Comparison of ENCODE assay signal across 7 mouse cellular contexts in genomic region chrX:60178025-60178743, GRCm38 (mm10). TPM values are rescaled to one million over a fixed set of nuclear protein-coding genes. Genes with fewer than 3 reads are reported as not detected.
DNase-seq lines count a peak whose midpoint lies in the region; ATAC-seq and TF ChIP-seq lines count a peak whose summit lies in the region.

No protein-coding gene starts in this region.

- H3K4me1 ChIP-seq in embryonic facial prominence, embryonic 12.5 days, result no peaks in the 10 kb centered on the region
- H3K4me1 ChIP-seq in hindbrain, embryonic 16.5 days (ENCODE audit: control insufficient read depth, insufficient read depth, low read depth, low read length), result no peaks in the 10 kb centered on the region; the same call in 1 of the 2 replicates
- no peaks in the 10 kb centered on the region for H3K4me1 ChIP-seq in midbrain, postnatal 0 days (ENCODE audit: insufficient read depth, low read length)

- no peaks in the 10 kb centered on the region for H3K36me3 ChIP-seq in embryonic facial prominence, embryonic 12.5 days
- no peaks in the 10 kb centered on the region for H3K36me3 ChIP-seq in hindbrain, embryonic 16.5 days (ENCODE audit: control insufficient read depth, insufficient read depth, low read length)
- no peaks in the 10 kb centered on the region for H3K36me3 ChIP-seq in midbrain, postnatal 0 days (ENCODE audit: insufficient read depth, low read length)

- H3K4me2 ChIP-seq in embryonic facial prominence, embryonic 12.5 days (replicated peaks), result peak overlapping the region; percentile 65
- peak overlapping the region; percentile 80 for H3K4me2 ChIP-seq in hindbrain, embryonic 16.5 days (ENCODE audit: low read length)
- peak overlapping the region; percentile 78 for H3K4me2 ChIP-seq in midbrain, postnatal 0 days (ENCODE audit: low read depth, low read length, poor library complexity, severe bottlenecking)

- intact Hi-C loops in left cerebral cortex, adult 2 months (cut with DNase I), result no loop called here
- intact Hi-C loops in left cerebral cortex, postnatal 10 days (cut with DNase I), result no loop called here

- DNase-seq in left cerebral cortex, adult 2 months (ENCODE audit: extremely low spot score in 1 of 2, low spot score in 2 of 2), result no peak
- no peak for DNase-seq in left cerebral cortex, adult 8-10 months (ENCODE audit: low spot score in 2 of 2)
- peak; percentile 0 for DNase-seq in midbrain, postnatal 0 days (ENCODE audit: low spot score)
- DNase-seq in left cerebral cortex, postnatal 10 days (ENCODE audit: extremely low spot score in 1 of 2, low spot score in 2 of 2), result no peak
- DNase-seq in MN1 (ENCODE audit: low spot score), result no peak

- TF ChIP-seq CTCF in left cerebral cortex, adult 2 months (IDR thresholded peaks at IDR 0.05), result no peak
- no peak for TF ChIP-seq CTCF in midbrain, postnatal 0 days (IDR thresholded peaks at IDR 0.05)

- H3K27ac ChIP-seq in left cerebral cortex, adult 2 months, result no peak overlapping the region
- H3K27ac ChIP-seq in embryonic facial prominence, embryonic 12.5 days, result no peak overlapping the region
- H3K27ac ChIP-seq in hindbrain, embryonic 16.5 days (ENCODE audit: low read depth, low read length), result no peak overlapping the region
- H3K27ac ChIP-seq in midbrain, postnatal 0 days (ENCODE audit: low read depth, low read length), result no peak overlapping the region

- no peak overlapping the region for H3K9ac ChIP-seq in embryonic facial prominence, embryonic 12.5 days
- H3K9ac ChIP-seq in hindbrain, embryonic 16.5 days (ENCODE audit: low read depth, low read length), result peak overlapping the region; percentile 55
- H3K9ac ChIP-seq in midbrain, postnatal 0 days (replicated peaks; ENCODE audit: low read length, poor library complexity, severe bottlenecking), result 0 out of 2 replicates have a peak overlapping the region, but pooled peaks have one; percentile 36

- H3K27me3 ChIP-seq in embryonic facial prominence, embryonic 12.5 days, result peaks cover 11% of the 10 kb centered on the region
- no peaks in the 10 kb centered on the region; the same call in 1 of the 2 replicates for H3K27me3 ChIP-seq in hindbrain, embryonic 16.5 days (replicated peaks; ENCODE audit: control insufficient read depth, insufficient read depth, low read length)
- no peaks in the 10 kb centered on the region for H3K27me3 ChIP-seq in midbrain, postnatal 0 days (ENCODE audit: insufficient read depth, low read length)

- 20% methylated on average over 17 of the region's 19 CpGs for WGBS in embryonic facial prominence, embryonic 12.5 days
- 11% methylated on average over 13 of the region's 19 CpGs for WGBS in hindbrain, embryonic 16.5 days
- WGBS in midbrain, postnatal 0 days, result 17% methylated on average over 19 of the region's 19 CpGs

- H3K9me3 ChIP-seq in embryonic facial prominence, embryonic 12.5 days, result no peaks in the 10 kb centered on the region
- no peaks in the 10 kb centered on the region for H3K9me3 ChIP-seq in hindbrain, embryonic 16.5 days (ENCODE audit: control insufficient read depth, low read length)
- H3K9me3 ChIP-seq in midbrain, postnatal 0 days (ENCODE audit: low read length), result no peaks in the 10 kb centered on the region

- H3K4me3 ChIP-seq in left cerebral cortex, adult 2 months, result peak overlapping the region; percentile 25
- H3K4me3 ChIP-seq in embryonic facial prominence, embryonic 12.5 days, result peak overlapping the region; percentile 34
- peak overlapping the region; percentile 45 for H3K4me3 ChIP-seq in hindbrain, embryonic 16.5 days (ENCODE audit: low read length)
- H3K4me3 ChIP-seq in midbrain, postnatal 0 days (ENCODE audit: low read depth, low read length), result peak overlapping the region; percentile 40

- no peak for ATAC-seq in embryonic facial prominence, embryonic 12.5 days (ENCODE audit: insufficient number of reproducible peaks, insufficient read depth, low FRiP score, low TSS enrichment)
- ATAC-seq in hindbrain, embryonic 16.5 days, result peak; percentile 67
- ATAC-seq in midbrain, postnatal 0 days (ENCODE audit: low FRiP score), result 0 out of 2 replicates have a peak, but pooled peaks have one; percentile 23

RNA-seq across cellular contexts. Expression of gene Mcf2, which starts 0.7 kb away (rescaled TPM):
- 1 to 10 TPM; 4.8 TPM for total RNA-seq in left cerebral cortex, adult 2 months (2021)
- 1 to 10 TPM; 4.6 to 5.3 (median 4.8) TPM for total RNA-seq in left cerebral cortex, adult 8-10 months (2022)
- 0.42 and 0.50 TPM in 2 replicates for polyA plus RNA-seq in embryonic facial prominence, embryonic 12.5 days (2016; fragmentation: Nextera tagmentation; extraction: Ambion mirVana)
- polyA plus RNA-seq in hindbrain, embryonic 16.5 days (2015; fragmentation: Nextera tagmentation; extraction: Ambion mirVana), result 2.9 and 3.1 TPM in 2 replicates
- 3.5 and 4.9 TPM in 2 replicates for total RNA-seq in midbrain, postnatal 0 days (2014; rRNA removed)
- polyA plus RNA-seq in midbrain, postnatal 0 days (2015; fragmentation: Nextera tagmentation; extraction: Ambion mirVana), result 3.9 and 4.1 TPM in 2 replicates
- total RNA-seq in left cerebral cortex, postnatal 10 days (2021), result 1 to 10 TPM; 3.5 to 4.2 TPM
